Mouse (Mus musculus) adrenal gland, postnatal 25 days (tissue): ENCODE results near the gene Mlycd. TPM values are rescaled to one million over a fixed set of nuclear protein-coding genes. Genes with fewer than 3 reads are reported as not detected.

Experiments
- DNase-seq: peaks from one replicate; pipeline ENCODE4 v3.0.0; 2021; ENCODE audit warnings: mixed read lengths
- total RNA-seq: library from RNA; stranded (reverse); gene quantifications from 2 replicates; pipeline ENCODE4 v1.2.3, GENCODE M21; 2021

The Mlycd gene
- total RNA-seq, 1 experiment from 2014 or later, result 49.0 TPM

GRCm38 (mm10) chr8:119433582-119434174 lies 39.0 kb downstream of the Mlycd start, which contains the start of gene Osgin1:
Gene Osgin1, plus strand, starts transcription at chr8:119434124.
- no peak for DNase-seq

- no peak for DNase-seq
These were observed 39.9 kb downstream of the Mlycd start for GRCm38 (mm10) chr8:119434569-119434968.

GRCm38 (mm10) chr8:119435527-119435926 lies 40.8 kb downstream of the Mlycd start:
- DNase-seq, result no peak

- no peak for DNase-seq
These were observed 41.7 kb downstream of the Mlycd start for GRCm38 (mm10) chr8:119436331-119436730.

GRCm38 (mm10) chr8:119436933-119437332 lies 42.3 kb downstream of the Mlycd start:
- DNase-seq, result peak; percentile 94

- no peak for DNase-seq
These were observed 42.8 kb downstream of the Mlycd start for GRCm38 (mm10) chr8:119437506-119437905.

GRCm38 (mm10) chr8:119438876-119439275 lies 44.2 kb downstream of the Mlycd start:
- no peak for DNase-seq

- DNase-seq, result no peak
These were observed 44.7 kb downstream of the Mlycd start for GRCm38 (mm10) chr8:119439424-119439823.

GRCm38 (mm10) chr8:119439893-119440249 lies 45.2 kb downstream of the Mlycd start:
- DNase-seq, result no peak

- peak; percentile 66 for DNase-seq
These were observed 45.7 kb downstream of the Mlycd start for GRCm38 (mm10) chr8:119440250-119440951.

GRCm38 (mm10) chr8:119440952-119441270 lies 46.2 kb downstream of the Mlycd start:
- DNase-seq, result no peak

GRCm38 (mm10) chr8:119442013-119442412 lies 47.3 kb downstream of the Mlycd start:
- DNase-seq, result no peak

- DNase-seq, result no peak
These were observed 48.3 kb downstream of the Mlycd start for GRCm38 (mm10) chr8:119442970-119443369.

- DNase-seq, result peak; percentile 92
These were observed 51.7 kb downstream of the Mlycd start, which contains the start of gene Necab2 for GRCm38 (mm10) chr8:119446211-119446989. Gene Necab2, plus strand, starts transcription at chr8:119446719.

- peak; percentile 46 for DNase-seq
These were observed 52.5 kb downstream of the Mlycd start for GRCm38 (mm10) chr8:119446990-119447780.

GRCm38 (mm10) chr8:119447781-119448170 lies 53.1 kb downstream of the Mlycd start:
- DNase-seq, result no peak

GRCm38 (mm10) chr8:119449627-119450026 lies 54.9 kb downstream of the Mlycd start:
- DNase-seq, result no peak

- no peak for DNase-seq
These were observed 56.5 kb downstream of the Mlycd start for GRCm38 (mm10) chr8:119451131-119451530.

GRCm38 (mm10) chr8:119452919-119453318 lies 58.2 kb downstream of the Mlycd start:
- no peak for DNase-seq

GRCm38 (mm10) chr8:119456045-119456444 lies 61.4 kb downstream of the Mlycd start:
- no peak for DNase-seq

- DNase-seq, result no peak
These were observed 65.0 kb downstream of the Mlycd start for GRCm38 (mm10) chr8:119459724-119460123.
